Mouse (Mus musculus) liver, postnatal 0 days (tissue): Measurements from ENCODE around the gene Hist2h4.
A peak's percentile ranks its signal among the peaks of the same experiment; 100 is the strongest.

Experiments
- CTCF ChIP-seq: sonication (generic); IDR thresholded peaks from 2 replicates; pipeline ENCODE4 v1.5.1; 2016; ENCODE audit warnings: antibody characterized with exemption, low read depth
- EP300 ChIP-seq: IDR thresholded peaks from 2 replicates; pipeline ENCODE4 v1.6.1; 2016; ENCODE audit warnings: antibody characterized with exemption, low read depth, mild to moderate bottlenecking

GRCm38 (mm10) chr3:96269511-96270474 is 6.7 kb upstream of the Hist2h4 start, which contains the start of gene Hist2h2bb:
- TF ChIP-seq EP300 = peak; percentile 86
- no peak; the same call in 1 of the 2 replicates for TF ChIP-seq CTCF
